Mouse (Mus musculus): ENCODE measurements at regions not wholly inside any gene's neighbourhood (a gene's known extent, or its start where the extent isn't known, plus 50 kb on each side); places are given as distances from the start of the nearest gene placed in this dataset.

DNA sequence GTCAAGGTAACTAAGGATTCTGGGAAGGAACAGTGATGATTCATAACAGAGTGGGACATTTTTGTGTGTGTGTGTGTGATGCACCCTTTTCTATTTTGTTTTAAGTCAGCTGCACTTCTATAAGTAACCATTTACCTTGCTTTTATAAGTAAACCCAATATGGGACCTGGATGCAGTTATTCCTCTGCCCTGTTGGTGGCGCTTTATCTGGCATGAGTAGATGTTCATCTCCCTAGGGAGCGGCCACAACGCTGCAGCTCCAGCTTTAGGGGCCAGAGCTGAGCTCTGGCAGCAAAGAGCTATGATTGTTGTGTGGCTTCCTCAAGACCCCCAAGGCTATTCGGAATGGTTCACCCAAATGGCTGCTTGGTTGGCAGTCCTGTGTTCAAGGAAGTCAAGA is 334.5 kb upstream of the Trpc7 start:
- no peaks in the 10 kb centered on the region for H3K4me1 ChIP-seq (ENCODE audit: control insufficient read depth, insufficient read depth, low read length)
- no peak for TF ChIP-seq POLR2A (IDR thresholded peaks at IDR 0.05; ENCODE audit: borderline replicate concordance, low read depth, low read length)
- TF ChIP-seq CTCF (IDR thresholded peaks at IDR 0.05; ENCODE audit: low read depth, low read length): no peak
- no peak overlapping the region for H3K27ac ChIP-seq (ENCODE audit: insufficient read depth, low read depth, low read length)
- no peak overlapping the region for H3K4me3 ChIP-seq (ENCODE audit: insufficient read depth, low read length)

DNA sequence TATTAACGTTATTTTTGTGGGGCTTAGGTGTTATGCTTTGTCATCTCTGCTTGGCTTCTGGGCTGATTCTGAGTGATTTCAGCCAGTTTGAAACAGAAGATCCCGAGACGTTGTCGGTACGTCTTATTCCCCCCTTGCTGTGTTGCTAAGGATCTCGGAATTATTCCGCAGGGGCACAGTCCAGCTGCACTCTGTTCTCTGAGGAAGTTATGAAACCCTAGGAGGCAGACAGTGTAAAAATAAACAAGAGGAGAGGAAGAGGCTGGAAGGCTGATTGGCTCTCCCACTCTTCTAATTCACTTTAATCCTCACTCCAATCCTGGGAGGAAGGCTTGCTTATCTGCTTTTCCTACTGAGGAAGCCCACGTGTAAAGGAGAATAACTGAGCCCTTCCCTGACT is 325.3 kb upstream of the Trpc7 start:
- Histone ChIP-seq H3K4me1 (ENCODE audit: control insufficient read depth, insufficient read depth, low read length) (no peaks in the 10 kb centered on the region), H3K4me3 (ENCODE audit: insufficient read depth, low read length) (no peak overlapping the region), H3K27ac (ENCODE audit: insufficient read depth, low read depth, low read length) (no peak overlapping the region)
- TF ChIP-seq CTCF (IDR thresholded peaks at IDR 0.05; ENCODE audit: low read depth, low read length) (no peak), POLR2A (IDR thresholded peaks at IDR 0.05; ENCODE audit: borderline replicate concordance, low read depth, low read length) (no peak)

GRCm38 (mm10) chr13:57216161-57216560 is 320.4 kb upstream of the Trpc7 start:
- no peak for TF ChIP-seq POLR2A (IDR thresholded peaks at IDR 0.05; ENCODE audit: borderline replicate concordance, low read depth, low read length)
- no peak for TF ChIP-seq CTCF (IDR thresholded peaks at IDR 0.05; ENCODE audit: low read depth, low read length)
- H3K4me3 ChIP-seq (ENCODE audit: insufficient read depth, low read length): no peak overlapping the region
- no peaks in the 10 kb centered on the region for H3K4me1 ChIP-seq (ENCODE audit: control insufficient read depth, insufficient read depth, low read length)
- H3K27ac ChIP-seq (ENCODE audit: insufficient read depth, low read depth, low read length): no peak overlapping the region

DNA sequence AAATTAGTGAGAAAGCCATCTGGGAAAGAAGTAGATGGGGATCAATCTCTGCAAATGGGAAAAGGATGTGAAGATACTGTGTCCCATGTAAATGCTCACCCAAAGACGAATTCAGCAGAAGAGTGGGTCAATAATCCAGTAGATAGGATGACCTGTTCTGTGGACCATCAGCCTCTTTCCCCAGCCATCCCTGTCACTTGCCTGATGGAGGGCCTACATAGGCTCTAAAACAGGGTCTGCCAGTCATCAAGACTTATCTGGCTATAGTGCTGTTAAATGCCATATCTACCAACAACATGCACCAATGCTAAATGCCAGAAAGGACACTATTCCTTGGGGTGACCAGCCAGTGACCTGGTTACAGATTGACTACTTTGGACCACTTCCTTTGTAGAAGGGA is 316.5 kb upstream of the Trpc7 start:
- TF ChIP-seq POLR2A (IDR thresholded peaks at IDR 0.05; ENCODE audit: borderline replicate concordance, low read depth, low read length) (no peak), CTCF (IDR thresholded peaks at IDR 0.05; ENCODE audit: low read depth, low read length) (no peak)
- Histone ChIP-seq H3K4me3 (ENCODE audit: insufficient read depth, low read length) (no peak overlapping the region), H3K27ac (ENCODE audit: insufficient read depth, low read depth, low read length) (no peak overlapping the region), H3K4me1 (ENCODE audit: control insufficient read depth, insufficient read depth, low read length) (no peaks in the 10 kb centered on the region)

GRCm38 (mm10) chr13:57191195-57191594 is 295.4 kb upstream of the Trpc7 start:
- Histone ChIP-seq H3K27ac (ENCODE audit: insufficient read depth, low read depth, low read length) (no peak overlapping the region), H3K4me3 (ENCODE audit: insufficient read depth, low read length) (no peak overlapping the region), H3K4me1 (ENCODE audit: control insufficient read depth, insufficient read depth, low read length) (no peaks in the 10 kb centered on the region)
- no peak for TF ChIP-seq CTCF (IDR thresholded peaks at IDR 0.05; ENCODE audit: low read depth, low read length)
- no peak for TF ChIP-seq POLR2A (IDR thresholded peaks at IDR 0.05; ENCODE audit: borderline replicate concordance, low read depth, low read length)

GRCm38 (mm10) chr13:57189246-57189645 is 293.5 kb upstream of the Trpc7 start:
- no peak overlapping the region for H3K4me3 ChIP-seq (ENCODE audit: insufficient read depth, low read length)
- TF ChIP-seq POLR2A (IDR thresholded peaks at IDR 0.05; ENCODE audit: borderline replicate concordance, low read depth, low read length) (no peak), CTCF (IDR thresholded peaks at IDR 0.05; ENCODE audit: low read depth, low read length) (no peak)
- H3K27ac ChIP-seq (ENCODE audit: insufficient read depth, low read depth, low read length): no peak overlapping the region
- H3K4me1 ChIP-seq (ENCODE audit: control insufficient read depth, insufficient read depth, low read length): no peaks in the 10 kb centered on the region

DNA sequence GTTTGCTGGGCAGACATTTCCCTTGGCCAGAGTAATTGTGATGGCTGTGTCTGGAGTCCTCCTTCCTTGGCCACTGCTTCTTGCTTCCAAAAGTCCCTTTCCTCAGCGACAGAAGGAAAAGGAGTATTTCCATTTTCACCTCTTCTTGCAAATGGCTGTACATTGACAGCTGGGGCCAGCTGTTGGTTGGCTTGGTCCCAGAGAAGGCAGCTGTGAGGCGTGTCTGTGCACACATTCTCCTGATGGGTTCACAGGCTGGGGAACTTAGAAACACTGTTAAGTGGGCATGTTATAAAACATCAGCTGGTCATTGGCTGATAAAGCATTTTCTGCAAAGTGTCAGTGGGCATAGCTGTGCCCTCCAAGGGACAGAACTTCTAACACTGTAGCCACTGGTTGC is 290.4 kb upstream of the Trpc7 start:
- TF ChIP-seq CTCF (IDR thresholded peaks at IDR 0.05; ENCODE audit: low read depth, low read length): no peak
- no peak for TF ChIP-seq POLR2A (IDR thresholded peaks at IDR 0.05; ENCODE audit: borderline replicate concordance, low read depth, low read length)
- no peak overlapping the region for H3K27ac ChIP-seq (ENCODE audit: insufficient read depth, low read depth, low read length)
- H3K4me3 ChIP-seq (ENCODE audit: insufficient read depth, low read length): no peak overlapping the region
- H3K4me1 ChIP-seq (ENCODE audit: control insufficient read depth, insufficient read depth, low read length): no peaks in the 10 kb centered on the region

GRCm38 (mm10) chr13:57170180-57170579 is 274.4 kb upstream of the Trpc7 start:
- H3K4me3 ChIP-seq (ENCODE audit: insufficient read depth, low read length): no peak overlapping the region
- no peak for TF ChIP-seq CTCF (IDR thresholded peaks at IDR 0.05; ENCODE audit: low read depth, low read length)
- no peak for TF ChIP-seq POLR2A (IDR thresholded peaks at IDR 0.05; ENCODE audit: borderline replicate concordance, low read depth, low read length)
- no peak overlapping the region for H3K27ac ChIP-seq (ENCODE audit: insufficient read depth, low read depth, low read length)
- no peaks in the 10 kb centered on the region for H3K4me1 ChIP-seq (ENCODE audit: control insufficient read depth, insufficient read depth, low read length)

GRCm38 (mm10) chr13:57169621-57170020 is 273.8 kb upstream of the Trpc7 start:
- TF ChIP-seq POLR2A (IDR thresholded peaks at IDR 0.05; ENCODE audit: borderline replicate concordance, low read depth, low read length) (no peak), CTCF (IDR thresholded peaks at IDR 0.05; ENCODE audit: low read depth, low read length) (no peak)
- Histone ChIP-seq H3K27ac (ENCODE audit: insufficient read depth, low read depth, low read length) (no peak overlapping the region), H3K4me3 (ENCODE audit: insufficient read depth, low read length) (no peak overlapping the region), H3K4me1 (ENCODE audit: control insufficient read depth, insufficient read depth, low read length) (no peaks in the 10 kb centered on the region)

GRCm38 (mm10) chr13:57165367-57165766 is 269.6 kb upstream of the Trpc7 start:
- Histone ChIP-seq H3K4me1 (ENCODE audit: control insufficient read depth, insufficient read depth, low read length) (no peaks in the 10 kb centered on the region), H3K27ac (ENCODE audit: insufficient read depth, low read depth, low read length) (no peak overlapping the region), H3K4me3 (ENCODE audit: insufficient read depth, low read length) (no peak overlapping the region)
- TF ChIP-seq CTCF (IDR thresholded peaks at IDR 0.05; ENCODE audit: low read depth, low read length) (no peak), POLR2A (IDR thresholded peaks at IDR 0.05; ENCODE audit: borderline replicate concordance, low read depth, low read length) (no peak)

DNA sequence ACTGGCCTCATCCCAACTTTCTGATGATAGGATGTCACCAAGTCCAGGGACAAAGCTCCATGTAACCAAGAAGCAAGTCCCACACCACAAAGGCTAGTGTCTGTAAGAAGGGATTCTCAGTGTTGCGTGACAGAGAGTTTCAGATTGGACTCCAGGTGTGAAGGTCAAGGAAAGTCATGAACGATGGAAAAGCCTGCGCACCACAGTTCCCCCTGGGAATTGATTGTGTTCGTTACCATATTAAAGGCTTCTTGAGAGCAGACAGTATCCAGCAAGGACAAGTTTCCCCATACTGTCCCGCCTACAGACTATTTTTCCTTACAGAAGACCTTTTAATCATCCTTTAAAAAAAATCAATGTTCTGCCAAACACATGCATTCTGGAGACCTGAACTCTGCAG is 257.0 kb upstream of the Trpc7 start:
- H3K27ac ChIP-seq (ENCODE audit: insufficient read depth, low read depth, low read length): no peak overlapping the region
- TF ChIP-seq POLR2A (IDR thresholded peaks at IDR 0.05; ENCODE audit: borderline replicate concordance, low read depth, low read length) (no peak), CTCF (IDR thresholded peaks at IDR 0.05; ENCODE audit: low read depth, low read length) (no peak)
- no peak overlapping the region for H3K4me3 ChIP-seq (ENCODE audit: insufficient read depth, low read length)
- H3K4me1 ChIP-seq (ENCODE audit: control insufficient read depth, insufficient read depth, low read length): no peaks in the 10 kb centered on the region

Data from bone marrow macrophage, adult 2 months (primary cell).